Mouse (Mus musculus): ENCODE measurements around the gene Itpr2. TPM values are rescaled to one million over a fixed set of nuclear protein-coding genes. Genes with fewer than 3 reads are reported as not detected.

Itpr2 gene
- polyA plus RNA-seq, 1 experiment from 2014 or later = 6.0 TPM

DNA sequence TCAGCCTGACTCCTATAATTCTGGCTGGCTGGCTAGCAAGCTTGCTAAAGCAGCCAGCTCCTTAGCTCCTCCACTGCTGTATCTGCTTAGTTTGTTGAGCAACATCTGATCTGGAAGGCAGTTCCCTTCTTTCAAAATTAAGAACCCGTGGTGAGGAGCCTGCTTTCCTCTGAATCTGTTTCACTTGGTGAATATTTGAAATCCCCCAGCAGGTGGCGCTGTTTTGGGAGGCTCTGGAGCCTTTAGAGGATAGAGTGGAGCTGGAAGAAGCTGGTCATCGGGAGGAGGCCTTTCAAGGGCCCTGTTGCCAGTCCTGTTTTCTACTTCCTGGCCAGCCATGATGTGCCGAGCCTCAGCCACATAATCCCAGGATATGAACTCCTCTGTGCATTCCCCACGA, 422.8 kb downstream of the Itpr2 start:
- ATAC-seq (ENCODE audit: insufficient read depth, low FRiP score, low TSS enrichment) (no peak), DNase-seq (ENCODE audit: low spot score) (peak; percentile 67)
- no peaks in the 10 kb centered on the region for H3K36me3 ChIP-seq (ENCODE audit: control insufficient read depth, insufficient read depth, low read length)
- H3K4me3 ChIP-seq (ENCODE audit: low read depth, low read length) = no peak overlapping the region
- no peaks in the 10 kb centered on the region for H3K4me1 ChIP-seq (ENCODE audit: control insufficient read depth, insufficient read depth, low read length)
- H3K27ac ChIP-seq (ENCODE audit: low read depth, low read length) = no peak overlapping the region
- no peaks in the 10 kb centered on the region for H3K27me3 ChIP-seq (ENCODE audit: control insufficient read depth, insufficient read depth, low read length)
- 51% methylated on average over 5 of the region's 5 CpGs for WGBS
- H3K9me3 ChIP-seq (ENCODE audit: control insufficient read depth, low read length) = no peaks in the 10 kb centered on the region
- no peak overlapping the region for H3K4me2 ChIP-seq (ENCODE audit: low read depth)
- H3K9ac ChIP-seq (ENCODE audit: low read length) = no peak overlapping the region

DNA sequence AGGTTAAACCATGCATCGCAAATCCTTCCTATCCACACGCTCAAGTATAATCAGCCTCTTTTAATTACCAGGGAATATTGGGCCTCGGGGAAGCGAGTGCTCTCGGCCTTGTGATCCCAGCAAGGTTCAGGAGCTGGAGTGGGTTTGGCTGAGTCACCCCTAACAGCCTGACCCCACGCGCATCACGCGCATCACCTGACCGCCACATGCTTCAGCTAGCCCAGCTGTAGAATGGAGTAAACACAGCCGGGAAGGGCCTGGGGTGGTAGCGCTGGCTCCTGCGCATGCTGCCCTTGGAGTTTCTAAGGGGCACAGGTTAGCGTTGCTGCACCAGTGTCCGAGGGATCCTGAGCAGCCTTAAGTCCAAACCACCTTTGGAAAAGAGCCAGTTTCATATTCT, 423.9 kb downstream of the Itpr2 start:
- H3K4me1 ChIP-seq (ENCODE audit: control insufficient read depth, insufficient read depth, low read length) = no peaks in the 10 kb centered on the region
- no peak overlapping the region for H3K4me3 ChIP-seq (ENCODE audit: low read depth, low read length)
- 89% methylated on average over 15 of the region's 15 CpGs for WGBS
- DNase-seq (ENCODE audit: low spot score) = no peak
- ATAC-seq (ENCODE audit: insufficient read depth, low FRiP score, low TSS enrichment) = no peak
- H3K4me2 ChIP-seq (ENCODE audit: low read depth) = no peak overlapping the region
- no peak overlapping the region for H3K9ac ChIP-seq (ENCODE audit: low read length)
- H3K36me3 ChIP-seq (ENCODE audit: control insufficient read depth, insufficient read depth, low read length) = no peaks in the 10 kb centered on the region
- H3K27ac ChIP-seq (ENCODE audit: low read depth, low read length) = no peak overlapping the region
- no peaks in the 10 kb centered on the region for H3K9me3 ChIP-seq (ENCODE audit: control insufficient read depth, low read length)
- H3K27me3 ChIP-seq (ENCODE audit: control insufficient read depth, insufficient read depth, low read length) = no peaks in the 10 kb centered on the region

DNA sequence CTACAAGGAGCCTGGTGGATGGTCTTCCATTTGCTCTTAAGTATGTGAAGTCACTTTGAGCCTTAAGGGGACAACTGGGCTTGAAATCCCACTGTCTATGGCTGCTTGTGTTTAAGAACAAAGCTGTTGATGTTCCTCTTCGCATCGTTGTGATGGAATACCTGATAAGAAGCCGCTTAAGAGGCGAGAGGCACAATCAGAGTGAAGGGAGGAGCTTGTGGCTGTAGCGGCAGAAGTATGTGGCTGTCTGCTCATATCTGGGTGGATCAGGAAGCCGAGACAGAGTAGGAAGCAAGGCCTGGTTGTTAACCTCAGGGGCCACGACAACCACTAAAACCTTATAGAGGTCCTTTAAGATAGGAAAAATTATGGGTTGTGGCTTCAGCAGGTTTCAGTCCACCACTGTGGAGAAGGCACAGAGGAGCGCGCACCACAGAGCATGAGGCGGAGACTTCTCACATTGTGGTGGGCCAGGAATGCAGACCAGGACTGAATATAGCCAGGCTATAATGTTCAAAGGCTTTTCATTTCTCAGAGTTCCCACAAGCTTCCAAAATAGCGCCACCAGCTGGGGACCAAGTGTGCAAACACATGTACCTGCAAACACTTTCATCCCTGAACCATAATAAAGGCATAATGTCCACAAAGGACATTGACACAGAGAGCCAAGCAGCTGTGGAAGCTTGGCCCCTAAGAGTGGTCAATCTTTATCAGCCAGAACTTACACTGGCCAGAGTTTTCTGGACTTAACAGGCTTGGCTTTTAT, 424.7 kb downstream of the Itpr2 start:
- Histone ChIP-seq H3K36me3 (ENCODE audit: control insufficient read depth, insufficient read depth, low read length) (no peaks in the 10 kb centered on the region), H3K27ac (ENCODE audit: low read depth, low read length) (no peak overlapping the region), H3K4me2 (ENCODE audit: low read depth) (no peak overlapping the region), H3K9ac (ENCODE audit: low read length) (no peak overlapping the region), H3K9me3 (ENCODE audit: control insufficient read depth, low read length) (no peaks in the 10 kb centered on the region), H3K4me1 (ENCODE audit: control insufficient read depth, insufficient read depth, low read length) (no peaks in the 10 kb centered on the region), H3K4me3 (ENCODE audit: low read depth, low read length) (no peak overlapping the region), H3K27me3 (ENCODE audit: control insufficient read depth, insufficient read depth, low read length) (no peaks in the 10 kb centered on the region)
- DNase-seq (ENCODE audit: low spot score) (no peak), ATAC-seq (ENCODE audit: insufficient read depth, low FRiP score, low TSS enrichment) (no peak)
- 84% methylated on average over 11 of the region's 11 CpGs for WGBS

GRCm38 (mm10) chr6:146072842-146073241, 429.2 kb downstream of the Itpr2 start:
- 88% methylated on average over 1 of the region's 1 CpGs for WGBS
- H3K9ac ChIP-seq (ENCODE audit: low read length) = no peak overlapping the region
- no peak overlapping the region for H3K4me2 ChIP-seq (ENCODE audit: low read depth)
- ATAC-seq (ENCODE audit: insufficient read depth, low FRiP score, low TSS enrichment) (no peak), DNase-seq (ENCODE audit: low spot score) (no peak)
- H3K27me3 ChIP-seq (ENCODE audit: control insufficient read depth, insufficient read depth, low read length) = no peaks in the 10 kb centered on the region
- no peak overlapping the region for H3K27ac ChIP-seq (ENCODE audit: low read depth, low read length)
- no peaks in the 10 kb centered on the region for H3K36me3 ChIP-seq (ENCODE audit: control insufficient read depth, insufficient read depth, low read length)
- H3K4me1 ChIP-seq (ENCODE audit: control insufficient read depth, insufficient read depth, low read length) = no peaks in the 10 kb centered on the region
- H3K4me3 ChIP-seq (ENCODE audit: low read depth, low read length) = no peak overlapping the region
- no peaks in the 10 kb centered on the region for H3K9me3 ChIP-seq (ENCODE audit: control insufficient read depth, low read length)

GRCm38 (mm10) chr6:146071883-146072282, 430.1 kb downstream of the Itpr2 start:
- no peaks in the 10 kb centered on the region for H3K27me3 ChIP-seq (ENCODE audit: control insufficient read depth, insufficient read depth, low read length)
- no peaks in the 10 kb centered on the region for H3K9me3 ChIP-seq (ENCODE audit: control insufficient read depth, low read length)
- no peak overlapping the region for H3K4me3 ChIP-seq (ENCODE audit: low read depth, low read length)
- ATAC-seq (ENCODE audit: insufficient read depth, low FRiP score, low TSS enrichment) = no peak
- no peak for DNase-seq (ENCODE audit: low spot score)
- H3K27ac ChIP-seq (ENCODE audit: low read depth, low read length) = no peak overlapping the region
- no peaks in the 10 kb centered on the region for H3K4me1 ChIP-seq (ENCODE audit: control insufficient read depth, insufficient read depth, low read length)
- H3K4me2 ChIP-seq (ENCODE audit: low read depth) = no peak overlapping the region
- H3K36me3 ChIP-seq (ENCODE audit: control insufficient read depth, insufficient read depth, low read length) = no peaks in the 10 kb centered on the region
- 84% methylated on average over 1 of the region's 1 CpGs for WGBS
- no peak overlapping the region for H3K9ac ChIP-seq (ENCODE audit: low read length)

Other genes starting within 250 kb of the Itpr2 start
- 78.2 and 82.7 TPM in 2 replicates for gene Fgfr1op2, start 75.0 kb upstream of the Itpr2 start, polyA plus RNA-seq (2014; fragmentation: Nextera tagmentation; extraction: Ambion mirVana)
- gene Ints13, start 75.6 kb upstream of the Itpr2 start, polyA plus RNA-seq (2014; fragmentation: Nextera tagmentation; extraction: Ambion mirVana) = 79.3 and 86.6 TPM in 2 replicates
- gene Med21, start 140.3 kb upstream of the Itpr2 start, polyA plus RNA-seq (2014; fragmentation: Nextera tagmentation; extraction: Ambion mirVana) = 124 and 125 TPM in 2 replicates
- 26.7 and 27.3 TPM in 2 replicates for gene Tm7sf3, start 140.6 kb upstream of the Itpr2 start, polyA plus RNA-seq (2014; fragmentation: Nextera tagmentation; extraction: Ambion mirVana)
- gene Stk38l, start 222.8 kb upstream of the Itpr2 start, polyA plus RNA-seq (2014; fragmentation: Nextera tagmentation; extraction: Ambion mirVana) = 19.5 and 19.9 TPM in 2 replicates